Mouse (Mus musculus) CH12.LX (cell line): Measurements from ENCODE around the gene Zfp248.

Source experiments
- CHD2 ChIP-seq: IDR thresholded peaks from 2 replicates; pipeline ENCODE4 v1.6.1; 2011; ENCODE audit warnings: low read length, improper control_type of control experiment
- MAX ChIP-seq: IDR thresholded peaks from 2 replicates; pipeline ENCODE4 v1.6.1; 2011; ENCODE audit warnings: low read length, improper control_type of control experiment
- NRF1 ChIP-seq: IDR thresholded peaks from 2 replicates; pipeline ENCODE4 v1.6.1; 2014; ENCODE audit warnings: low read depth, mild to moderate bottlenecking, inconsistent platforms, low read length, improper control_type of control experiment, moderate library complexity
- POLR2A ChIP-seq: IDR thresholded peaks from 2 replicates; pipeline ENCODE4 v1.6.1; 2011; ENCODE audit warnings: low read depth, mild to moderate bottlenecking, improper control_type of control experiment, low read length

DNA sequence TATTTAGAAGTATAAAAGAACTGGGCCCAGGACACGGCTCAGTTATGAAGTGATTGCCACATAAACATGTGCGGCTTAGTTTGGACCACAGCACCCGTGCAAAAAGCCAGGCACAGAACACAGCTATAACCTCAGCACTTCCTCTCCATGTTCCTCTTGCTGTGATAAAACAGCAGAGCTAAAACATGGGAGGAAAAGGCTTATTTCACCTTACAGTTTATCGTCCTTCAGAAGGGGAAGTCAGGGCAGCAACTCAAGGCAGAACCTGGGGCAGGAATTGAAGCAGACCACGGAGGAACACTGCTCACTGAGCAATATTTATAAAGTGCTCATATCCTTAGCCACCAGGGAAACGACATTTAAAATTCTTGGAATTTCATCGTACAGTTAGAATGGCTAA is 43.7 kb upstream of the Zfp248 start:
- TF ChIP-seq NRF1 (no peak), POLR2A (no peak), MAX (no peak), CHD2 (no peak)
